Mouse (Mus musculus) activated CD4-positive, CD25-positive, alpha-beta regulatory T cell, adult 4 months (primary cell): ENCODE results near the gene Ddhd1. TPM values are rescaled to one million over a fixed set of nuclear protein-coding genes. Genes with fewer than 3 reads are reported as not detected.
"Not testable (repeated sequence)": the region's sequence is repeated elsewhere in the genome, so short reads cannot be mapped to it uniquely, and the experiment has no call there.

Experiments used
- ATAC-seq: one replicate; pipeline ENCODE4 v1.8.0; 2017
- polyA plus RNA-seq, 2 experiments: library from polyadenylated mRNA; unstranded; fragments of 100-300 nt; shearing (Covaris generic); gene quantifications; one replicate each; pipeline ENCODE4 v1.2.1; 2017

Ddhd1 gene
- polyA plus RNA-seq, 2 experiments from 2014 or later, result 7.7 to 13.8 TPM

GRCm38 (mm10) chr14:45644202-45644601, 13.7 kb downstream of the Ddhd1 start:
- no peak for ATAC-seq

GRCm38 (mm10) chr14:45643461-45643860, 14.5 kb downstream of the Ddhd1 start:
- ATAC-seq, result no peak

- no peak for ATAC-seq
These were observed 15.1 kb downstream of the Ddhd1 start for GRCm38 (mm10) chr14:45642795-45643194.

DNA sequence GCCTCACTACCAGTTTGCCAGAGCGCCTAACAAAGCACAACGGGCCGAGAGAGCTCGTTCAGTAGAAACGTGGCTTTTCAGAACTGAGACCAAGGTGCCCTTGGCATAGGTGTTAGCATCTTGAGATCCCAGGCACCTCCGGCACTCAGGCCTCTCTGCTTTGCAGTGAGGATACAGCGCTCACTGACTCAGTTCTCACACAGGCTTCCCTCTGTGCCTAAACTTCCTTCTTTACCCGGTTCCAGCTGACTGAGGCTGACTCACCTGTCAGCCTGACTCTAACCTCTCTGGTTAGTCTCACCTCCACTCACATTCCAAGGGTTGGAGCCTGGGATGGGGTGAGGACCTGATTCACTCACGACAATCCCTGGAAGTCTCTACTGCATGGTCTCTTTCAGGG, 15.7 kb downstream of the Ddhd1 start:
- no peak for ATAC-seq

DNA sequence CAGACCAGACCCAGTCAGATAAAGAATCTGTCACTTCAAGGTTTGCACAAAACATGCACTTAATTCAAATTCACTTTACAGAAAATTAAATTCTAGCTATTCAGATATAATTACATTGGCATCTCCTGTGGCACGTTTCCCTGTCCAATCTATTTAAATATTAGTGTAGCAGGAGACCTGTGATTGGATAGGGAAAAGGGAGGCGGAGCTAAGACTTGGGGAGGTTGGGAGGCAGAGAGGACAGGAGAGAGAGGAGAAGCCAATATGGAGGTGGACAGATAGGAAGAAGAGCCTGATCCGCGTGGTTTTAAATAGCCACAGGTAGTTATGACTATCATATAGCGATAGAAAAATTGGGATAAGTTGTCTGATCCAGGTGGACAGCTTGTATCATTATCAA, 19.2 kb downstream of the Ddhd1 start:
- ATAC-seq, result no peak

DNA sequence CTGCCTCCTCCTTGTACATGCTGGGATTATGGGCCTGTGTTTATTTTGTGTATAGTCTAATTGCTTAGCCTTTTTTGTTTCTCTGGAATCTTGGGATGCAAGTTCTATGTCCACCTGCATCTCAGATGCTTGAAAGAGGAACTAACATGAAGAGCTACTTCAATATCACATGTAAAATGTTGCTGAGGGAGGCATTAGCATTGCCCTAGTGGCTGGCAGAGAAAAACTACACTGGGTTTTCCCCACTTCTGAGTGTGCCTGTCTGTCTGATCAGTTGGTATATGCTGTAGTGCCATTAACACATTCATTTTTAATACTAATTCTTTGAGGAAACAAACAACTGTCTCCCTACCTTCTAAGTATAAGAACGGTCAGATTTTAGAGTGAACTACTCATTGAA, 22.4 kb downstream of the Ddhd1 start:
- ATAC-seq, result no peak

DNA sequence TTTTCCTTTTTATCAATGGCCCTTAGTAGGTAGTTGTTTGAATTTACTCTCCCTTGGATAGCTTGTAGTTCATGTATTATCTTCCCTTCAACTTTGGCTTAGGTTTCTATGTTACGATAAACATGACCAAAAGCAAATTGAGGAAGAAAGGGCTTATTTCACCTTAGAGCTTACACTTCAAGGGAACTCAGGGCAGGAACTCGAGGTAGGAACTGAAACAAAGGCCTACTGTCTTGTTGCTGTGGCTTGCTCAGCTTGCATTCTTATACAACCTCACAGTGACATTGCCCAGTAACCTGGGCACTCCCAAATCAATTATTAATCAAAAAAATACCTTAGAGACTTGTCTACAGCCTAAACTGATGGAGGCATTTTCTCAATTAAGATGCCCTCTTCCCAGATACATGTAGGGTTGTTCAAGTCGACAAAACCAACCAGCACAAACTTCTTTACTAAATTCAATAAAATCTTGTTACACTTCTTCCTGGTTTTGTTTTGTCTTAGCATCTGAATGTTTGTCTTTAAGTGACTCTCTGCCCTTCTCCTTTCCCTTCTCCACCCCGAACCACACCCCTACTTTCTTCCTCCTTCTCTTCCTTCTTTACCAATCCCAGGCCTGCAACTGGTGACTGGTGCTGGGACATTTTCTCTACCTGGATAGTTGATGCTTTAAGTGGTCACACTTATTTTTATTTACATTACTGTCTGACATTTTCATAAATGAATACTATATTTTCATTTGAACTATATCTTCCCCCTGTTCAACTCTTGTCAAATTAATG, 25.0 kb downstream of the Ddhd1 start:
- no peak for ATAC-seq

DNA sequence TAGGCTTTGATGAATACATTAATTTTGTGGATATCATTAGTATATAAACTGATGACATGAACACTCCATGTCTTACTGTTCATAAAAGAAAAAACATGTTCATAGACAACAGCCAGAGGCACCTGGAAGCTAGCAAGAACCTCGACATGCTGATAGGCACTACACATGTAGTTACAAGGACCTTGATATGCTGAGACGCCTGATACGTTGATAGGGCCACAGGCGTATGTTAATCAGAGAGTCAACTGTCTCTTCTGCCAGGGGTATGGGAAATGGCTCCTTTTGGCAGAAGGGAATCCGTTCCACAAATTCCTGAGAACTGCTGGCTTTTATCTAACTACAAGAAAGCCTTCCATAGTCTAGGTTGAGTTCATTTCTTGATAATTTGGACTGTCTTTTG, 27.4 kb downstream of the Ddhd1 start:
- ATAC-seq, result no peak

DNA sequence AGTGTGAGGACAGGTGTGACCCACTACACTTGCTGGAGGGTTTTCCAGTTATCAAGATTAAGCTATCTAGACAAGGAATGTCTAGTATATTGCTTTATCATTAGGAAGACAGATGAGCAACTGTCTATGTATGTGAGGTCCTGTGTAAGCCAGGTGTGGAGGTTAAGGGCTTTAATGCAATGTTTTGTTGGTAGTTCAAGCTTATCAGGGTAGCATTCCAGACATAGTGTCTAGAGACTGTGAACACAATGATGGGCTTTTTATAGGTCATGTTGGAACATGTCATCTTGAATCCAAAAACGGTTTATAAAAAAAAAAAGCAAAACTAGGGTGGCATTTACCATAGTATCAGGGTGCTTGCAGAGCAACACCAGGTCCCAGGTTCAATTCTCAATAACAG, 28.0 kb downstream of the Ddhd1 start:
- ATAC-seq, result no peak

DNA sequence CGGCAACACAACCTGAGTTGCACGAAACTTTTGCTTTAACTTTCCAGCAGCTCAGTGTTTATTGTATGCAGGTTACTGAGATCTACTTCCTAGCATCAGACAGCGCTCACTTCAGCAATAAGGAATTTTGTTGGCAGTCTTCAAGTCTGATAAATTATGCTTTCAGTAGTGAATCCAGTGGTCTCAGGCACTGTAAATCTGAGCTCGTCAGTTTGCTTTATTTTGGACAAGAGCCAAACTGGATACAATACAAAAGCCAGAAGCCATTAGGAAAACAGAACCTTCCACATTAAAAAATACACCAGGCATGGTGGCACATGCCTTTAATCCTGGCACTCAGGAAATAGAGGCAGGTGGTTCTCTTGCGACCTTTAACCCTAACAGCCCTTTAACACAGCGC, 39.6 kb downstream of the Ddhd1 start:
- ATAC-seq, result no peak

DNA sequence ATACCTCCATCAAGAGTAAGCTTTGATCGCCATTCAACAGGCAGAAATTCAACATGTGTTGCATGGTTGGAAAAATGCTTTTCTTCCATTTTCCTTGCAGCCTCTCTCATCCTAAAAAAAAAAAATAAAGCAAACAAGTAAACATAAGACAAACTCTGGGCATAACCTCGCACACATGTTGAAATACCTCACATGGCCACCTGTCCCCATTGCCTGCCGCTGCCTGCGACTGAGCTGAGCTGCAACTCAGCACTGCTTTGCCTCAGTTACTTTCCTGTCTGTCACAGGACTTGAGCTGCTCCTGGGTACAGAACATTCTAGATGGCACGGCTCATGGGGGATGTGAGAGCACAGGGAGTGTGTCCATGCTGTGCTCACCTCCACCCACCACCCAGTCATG, 41.4 kb downstream of the Ddhd1 start:
- ATAC-seq, result no peak

GRCm38 (mm10) chr14:45615776-45616175, 42.2 kb downstream of the Ddhd1 start:
- no peak for ATAC-seq

GRCm38 (mm10) chr14:45614822-45615221, 43.1 kb downstream of the Ddhd1 start:
- ATAC-seq, result no peak

- ATAC-seq, result no peak
These were observed 43.5 kb downstream of the Ddhd1 start for GRCm38 (mm10) chr14:45614406-45614805.

DNA sequence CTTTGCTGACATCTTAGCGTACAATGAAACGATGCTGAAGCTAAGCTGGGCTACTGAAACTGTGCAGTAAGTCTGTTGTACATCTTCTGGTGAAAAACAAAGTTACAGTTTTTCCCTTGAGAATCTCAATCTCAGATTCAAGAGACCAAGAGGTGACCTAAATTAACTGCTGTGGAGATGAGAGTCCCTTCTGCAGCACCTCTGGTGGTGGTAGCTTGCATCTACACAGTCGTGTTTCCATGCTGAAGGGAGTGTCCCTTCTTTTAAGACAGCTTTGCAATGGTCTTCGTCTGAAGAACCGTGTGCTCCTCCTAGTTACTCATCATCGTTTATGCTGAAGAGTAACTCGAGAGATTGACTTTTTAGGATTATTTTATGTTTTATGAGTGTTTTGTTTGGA, 46.3 kb downstream of the Ddhd1 start:
- no peak for ATAC-seq

GRCm38 (mm10) chr14:45602002-45602401, 55.9 kb downstream of the Ddhd1 start:
- ATAC-seq, result no peak

DNA sequence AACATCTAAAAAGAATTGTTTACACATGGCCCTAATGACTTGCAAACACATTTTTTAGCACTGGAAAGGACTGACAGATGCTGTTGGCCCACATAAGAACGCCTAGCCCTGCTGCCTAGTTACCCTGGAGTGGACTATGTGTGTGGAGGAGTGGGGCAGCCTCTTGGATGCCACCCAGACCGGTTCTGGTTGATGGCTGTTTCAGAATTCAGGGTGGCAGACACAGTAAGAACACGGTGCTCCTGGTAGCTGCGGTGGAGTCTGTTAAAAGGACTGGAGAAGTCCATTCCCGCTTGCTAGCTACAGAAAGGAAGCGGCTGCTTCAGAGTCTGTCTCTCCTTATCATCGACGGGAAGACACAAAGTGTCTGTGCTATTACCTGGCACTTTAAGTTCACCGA, 57.4 kb downstream of the Ddhd1 start:
- ATAC-seq, result no peak

GRCm38 (mm10) chr14:45597855-45598254, 60.1 kb downstream of the Ddhd1 start:
- no peak for ATAC-seq

- no peak for ATAC-seq
These were observed 64.7 kb downstream of the Ddhd1 start for GRCm38 (mm10) chr14:45593261-45593660.

DNA sequence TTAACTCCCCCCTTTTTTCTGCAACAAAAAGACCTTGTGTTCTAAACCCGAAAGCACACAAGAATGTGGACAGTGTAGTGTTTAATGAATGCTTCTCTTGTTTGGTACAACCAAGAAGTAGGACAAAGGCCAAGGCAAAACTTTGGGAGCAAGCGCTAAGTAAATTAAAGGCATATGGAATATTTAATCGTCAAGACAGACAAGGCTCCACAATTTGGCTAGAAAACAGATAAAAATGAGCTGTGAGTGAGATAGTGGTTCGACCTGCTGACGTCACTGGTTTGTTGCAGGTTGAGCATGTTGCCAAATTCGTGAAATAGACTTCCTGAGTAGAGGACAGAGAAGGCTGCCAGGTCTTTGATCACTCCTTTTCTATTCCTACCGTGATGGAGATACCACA, 69.5 kb downstream of the Ddhd1 start:
- no peak for ATAC-seq

DNA sequence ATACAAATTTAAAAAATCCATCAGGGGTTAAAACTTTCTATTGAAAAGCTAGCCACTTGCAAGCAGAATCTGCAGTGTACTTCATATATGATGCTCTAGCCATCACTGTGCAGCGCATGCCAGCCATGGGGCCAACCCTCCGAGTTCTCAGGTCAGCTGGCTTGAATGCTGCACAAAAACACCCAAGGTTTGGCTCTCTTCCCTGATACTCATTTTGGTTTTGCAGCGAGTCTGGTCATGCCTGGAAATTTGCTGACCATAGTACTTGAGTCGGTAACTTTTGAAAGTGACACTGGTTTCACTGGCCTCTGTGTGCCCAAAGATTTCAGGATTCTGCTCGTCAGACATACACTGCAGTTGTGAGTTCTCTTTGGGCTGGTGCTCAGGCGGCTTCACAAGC, 70.4 kb downstream of the Ddhd1 start:
- no peak for ATAC-seq

GRCm38 (mm10) chr14:45583494-45584027, 74.4 kb downstream of the Ddhd1 start:
- ATAC-seq, result no peak

DNA sequence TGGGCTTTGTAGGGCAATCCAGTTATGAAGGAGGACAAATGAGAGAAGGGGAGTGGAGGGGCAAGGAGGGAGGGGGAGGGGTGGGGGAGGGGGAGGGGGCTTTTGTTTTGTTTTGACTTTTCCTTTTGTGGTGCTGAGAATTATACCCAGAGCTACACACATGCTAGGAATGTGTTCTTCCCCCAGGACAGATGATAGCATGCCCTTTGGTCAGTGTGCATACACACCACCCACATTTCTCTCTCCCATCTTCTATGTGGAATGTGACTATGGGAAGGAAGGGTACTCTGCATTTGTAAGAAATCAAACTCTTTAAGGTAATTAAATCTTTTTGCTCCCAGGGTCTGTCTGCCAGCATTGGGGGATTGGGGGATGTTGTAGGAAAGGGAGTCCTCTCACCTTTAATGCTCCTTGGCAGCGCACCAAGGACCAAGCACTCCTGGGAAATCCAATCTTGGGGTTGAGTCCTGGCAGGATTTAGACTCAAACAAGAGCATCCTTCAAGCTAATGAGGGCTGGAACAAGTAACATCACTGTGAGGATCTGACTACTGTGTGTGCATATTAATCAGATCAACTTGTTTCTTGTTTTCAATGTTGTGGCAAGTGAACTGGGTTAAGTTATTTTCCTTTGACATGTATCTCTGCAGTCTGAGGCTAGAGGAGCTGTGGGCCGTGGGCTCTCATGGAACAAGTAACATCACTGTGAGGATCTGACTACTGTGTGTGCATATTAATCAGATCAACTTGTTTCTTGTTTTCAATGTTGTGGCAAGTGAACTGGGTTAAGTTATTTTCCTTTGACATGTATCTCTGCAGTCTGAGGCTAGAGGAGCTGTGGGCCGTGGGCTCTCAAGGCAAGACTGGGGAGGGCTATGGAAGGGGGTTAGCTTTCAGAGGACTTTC, 76.8 kb downstream of the Ddhd1 start:
- not testable (repeated sequence) for ATAC-seq
